ENCODE assay signal across 32 mouse cellular contexts in the genomic region with DNA sequence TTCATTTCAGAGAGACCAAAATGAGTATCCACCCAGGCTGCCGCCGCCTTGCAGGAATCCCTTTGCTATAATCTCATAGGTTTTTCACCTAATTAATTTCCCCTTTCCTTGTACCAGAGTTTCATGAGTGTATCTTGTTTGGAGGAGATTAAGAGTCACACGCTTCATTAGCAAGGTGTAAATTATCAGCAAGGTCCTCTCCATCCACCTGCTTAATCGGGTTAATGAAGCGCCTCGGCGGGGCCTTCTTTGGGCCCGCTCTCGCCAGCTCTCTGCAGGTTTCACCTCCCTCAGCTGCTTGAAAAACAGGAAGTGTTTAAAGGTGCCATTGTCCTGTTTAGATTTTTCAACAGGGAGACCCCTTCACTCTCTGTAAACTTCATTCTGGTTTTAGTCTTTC. TPM values are rescaled to one million over a fixed set of nuclear protein-coding genes. Genes with fewer than 3 reads are reported as not detected.
"Had no signal": no experiment of that assay in that cellular context is flagged by ENCODE, and none has a peak within 500 bp of the region (broad histone marks: within the 10 kb centered on the region; RNA-seq: fewer than 3 reads in every experiment).

No protein-coding gene starts in this region.

- H3K4me1 ChIP-seq: limb, embryonic 10.5 days; limb, embryonic 12.5 days; liver, embryonic 13.5 days had no signal

- ATAC-seq: hindbrain, embryonic 16.5 days; inflammation-experienced regulatory T-cells, adult 6 months; intestine, embryonic 15.5 days; intestine, postnatal 0 days had no signal

- H3K27me3 ChIP-seq: hindbrain, embryonic 12.5 days; intestine, embryonic 15.5 days; limb, embryonic 12.5 days; liver, embryonic 13.5 days had no signal

- H3K36me3 ChIP-seq: hindbrain, embryonic 10.5 days; hindbrain, embryonic 12.5 days; intestine, embryonic 15.5 days; limb, embryonic 10.5 days; limb, embryonic 12.5 days; liver, embryonic 13.5 days had no signal

- H3K4me3 ChIP-seq: gastrocnemius, adult 2 months; heart, adult 2 months; hindbrain, embryonic 10.5 days; hindbrain, embryonic 12.5 days; intestine, embryonic 15.5 days; layer of hippocampus, adult 2 months; left cerebral cortex, adult 2 months; limb, embryonic 10.5 days; limb, embryonic 12.5 days; liver, embryonic 13.5 days had no signal

- H3K4me2 ChIP-seq: heart, embryonic 11.5 days; hindbrain, embryonic 12.5 days; hindbrain, embryonic 14.5 days; intestine, embryonic 15.5 days; limb, embryonic 12.5 days; liver, embryonic 11.5 days; liver, embryonic 13.5 days had no signal

- H3K9ac ChIP-seq: hindbrain, embryonic 12.5 days; hindbrain, embryonic 14.5 days; intestine, embryonic 15.5 days; limb, embryonic 12.5 days; liver, embryonic 13.5 days had no signal

- H3K9me3 ChIP-seq: hindbrain, embryonic 10.5 days; hindbrain, embryonic 12.5 days; intestine, embryonic 15.5 days; limb, embryonic 10.5 days; limb, embryonic 12.5 days; liver, embryonic 13.5 days had no signal

- DNase-seq: gastrocnemius, adult 2 months; gastrocnemius, postnatal 10 days; gastrocnemius, postnatal 25 days; heart, adult 2 months; heart, postnatal 10 days; heart, postnatal 4 days; kidney, adult 18-20 months; kidney, adult 8-10 months; kidney, postnatal 14 days; kidney, postnatal 36 days; liver; liver, embryonic 13.5 days had no signal

- H3K27ac ChIP-seq: gastrocnemius, adult 2 months; heart, adult 2 months; hindbrain, embryonic 10.5 days; hindbrain, embryonic 12.5 days; hindbrain, embryonic 14.5 days; intestine, embryonic 15.5 days; kidney, postnatal 0 days; layer of hippocampus, adult 2 months; left cerebral cortex, adult 2 months; limb, embryonic 10.5 days; limb, embryonic 12.5 days; liver, embryonic 13.5 days had no signal

RNA-seq across cellular contexts. Expression of a gene that starts 44.2 kb away (rescaled TPM):
- total RNA-seq: gastrocnemius, adult 2 months; gastrocnemius, postnatal 10 days; gastrocnemius, postnatal 25 days; gastrocnemius, postnatal 4 days; granulocyte monocyte progenitor cell, adult 5-6 weeks; heart, adult 2 months; heart, postnatal 10 days; heart, postnatal 25 days; heart, postnatal 4 days had no signal
- polyA plus RNA-seq: heart, adult 2 months; heart, embryonic 14.5 days; heart, embryonic 16.5 days; inflammation-experienced regulatory T-cells, adult 6 months; intestine, postnatal 0 days; kidney, embryonic 14.5 days; kidney, postnatal 0 days; limb, embryonic 10.5 days; limb, embryonic 12.5 days; liver, embryonic 11.5 days; liver, embryonic 13.5 days had no signal
